Mouse (Mus musculus): Measurements from ENCODE around the gene Ttc4. TPM values are rescaled to one million over a fixed set of nuclear protein-coding genes. Genes with fewer than 3 reads are reported as not detected.

The Ttc4 gene
- polyA plus RNA-seq, 1 experiment = 127 TPM

DNA sequence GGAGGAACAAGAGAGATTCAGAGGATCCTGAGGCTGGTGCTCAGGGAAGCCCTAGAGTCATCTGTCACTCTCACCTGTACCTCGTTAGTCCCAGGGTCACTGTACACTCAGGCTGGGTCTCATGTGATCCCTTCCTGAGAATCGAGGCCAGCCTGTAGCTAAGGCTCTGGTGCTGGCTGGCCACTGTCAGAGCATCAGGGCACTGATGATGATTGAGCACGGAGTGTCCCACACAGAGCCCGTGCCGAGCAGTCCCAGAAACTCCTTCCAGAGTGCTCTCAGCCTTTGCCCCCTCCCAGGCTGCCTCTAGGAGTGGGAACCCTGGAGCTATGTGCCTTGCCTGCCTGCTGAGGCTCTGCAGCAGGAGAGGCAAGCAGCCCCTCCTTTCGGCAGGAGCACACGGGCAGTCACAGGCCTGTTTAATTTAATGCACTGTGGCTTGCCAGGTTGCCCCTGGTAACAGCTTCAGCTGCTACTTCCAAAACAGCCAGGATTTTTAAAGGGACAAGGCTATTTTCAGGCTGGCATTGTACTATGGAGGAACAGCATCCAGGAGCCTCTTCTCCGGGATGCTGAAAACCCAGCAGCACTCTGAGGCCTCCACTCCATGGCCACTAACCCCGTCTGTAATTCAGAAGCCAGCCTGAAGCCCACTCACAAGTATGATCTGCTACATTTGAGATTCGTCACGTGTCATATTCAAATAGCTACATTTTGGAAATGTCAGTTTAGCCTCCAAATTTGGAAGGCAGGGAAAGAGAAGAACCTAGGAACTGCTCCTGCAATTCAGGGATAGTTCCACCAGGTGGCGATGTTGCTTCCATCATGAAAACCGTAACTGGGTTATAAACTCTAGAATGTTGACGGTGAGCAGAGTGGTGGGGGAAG is 48.2 kb downstream of the Ttc4 start:
- H3K4me3 ChIP-seq (replicated peaks; ENCODE audit: insufficient read depth, low read depth, low read length) = peak overlapping the region; percentile 17
- peak overlapping the region; percentile 26 for H3K27ac ChIP-seq (ENCODE audit: insufficient read depth, low read length)
- peak; percentile 77 to 85 for DNase-seq
- H3K27me3 ChIP-seq (ENCODE audit: control insufficient read depth, insufficient read depth, low read length) = no peaks in the 10 kb centered on the region
- peak; percentile 60; the same call in 1 of the 2 replicates for TF ChIP-seq CTCF (IDR thresholded peaks at IDR 0.05; ENCODE audit: borderline replicate concordance, insufficient read depth, low read depth, low read length)
- no peak for TF ChIP-seq POLR2A (IDR thresholded peaks at IDR 0.05; ENCODE audit: borderline replicate concordance, insufficient read depth, low read length)
- H3K4me1 ChIP-seq (ENCODE audit: control insufficient read depth, insufficient read depth, low read length) = peaks cover 6% of the 10 kb centered on the region
- 5% methylated on average over 14 of the region's 14 CpGs for WGBS

DNA sequence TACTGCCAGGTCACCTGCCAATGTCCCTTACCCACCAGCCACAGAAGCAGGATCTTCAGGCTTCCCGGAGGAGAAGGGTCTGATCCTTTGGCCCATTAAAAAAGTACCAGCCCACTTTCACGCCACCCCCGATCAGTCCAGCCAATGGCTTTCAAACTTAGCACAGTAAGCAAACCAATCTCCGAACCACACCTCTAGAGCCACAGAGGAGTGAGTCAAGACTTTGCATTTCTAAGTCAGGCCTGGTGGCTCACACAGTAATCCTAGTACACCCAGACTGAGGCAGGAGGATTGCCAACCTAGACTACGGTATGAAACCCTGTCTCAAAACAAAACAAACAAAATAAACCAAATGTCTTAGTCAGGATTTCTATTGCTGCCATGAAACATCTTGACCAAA is 49.4 kb downstream of the Ttc4 start:
- Histone ChIP-seq H3K4me3 (replicated peaks; ENCODE audit: insufficient read depth, low read depth, low read length) (no peak overlapping the region), H3K27me3 (ENCODE audit: control insufficient read depth, insufficient read depth, low read length) (no peaks in the 10 kb centered on the region), H3K4me1 (ENCODE audit: control insufficient read depth, insufficient read depth, low read length) (peaks cover 6% of the 10 kb centered on the region), H3K27ac (ENCODE audit: insufficient read depth, low read length) (no peak overlapping the region)
- no peak for DNase-seq
- TF ChIP-seq POLR2A (IDR thresholded peaks at IDR 0.05; ENCODE audit: borderline replicate concordance, insufficient read depth, low read length) (no peak), CTCF (IDR thresholded peaks at IDR 0.05; ENCODE audit: borderline replicate concordance, insufficient read depth, low read depth, low read length) (no peak)
- WGBS = 87% methylated on average over 5 of the region's 5 CpGs

DNA sequence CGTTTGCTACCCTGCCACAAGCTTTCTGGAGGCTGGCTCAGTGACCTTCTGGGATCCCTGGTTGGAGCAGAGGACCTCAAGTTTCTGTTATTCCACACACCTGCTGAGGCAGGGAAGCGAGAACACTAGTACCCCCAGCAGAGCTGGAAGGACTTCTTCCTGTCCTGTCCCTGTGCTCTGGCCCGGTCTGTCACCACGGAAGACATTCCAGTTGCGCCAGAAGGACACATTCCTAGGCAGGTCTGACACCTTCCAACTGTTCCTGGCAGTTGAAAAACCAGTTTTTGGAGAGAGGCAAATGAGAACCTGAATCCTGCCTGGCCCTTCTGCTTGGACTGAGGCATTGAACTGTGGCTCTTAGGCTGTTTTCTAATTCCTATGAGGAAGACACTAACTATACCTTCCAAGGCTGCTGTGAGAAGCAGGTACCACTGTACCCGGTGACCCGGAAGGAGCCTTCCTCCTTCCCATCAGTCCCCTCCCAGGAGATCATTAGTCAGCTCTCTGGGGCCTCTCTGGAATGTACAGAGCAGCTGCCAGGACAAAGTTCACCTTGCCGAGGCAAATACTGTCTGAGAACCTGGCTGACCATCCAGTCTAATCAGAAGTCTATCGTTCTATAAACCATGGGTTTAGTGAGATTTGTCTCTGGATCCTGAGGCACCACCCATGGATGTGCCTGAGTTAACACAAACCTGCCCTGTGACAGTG is 49.9 kb downstream of the Ttc4 start:
- WGBS = 68% methylated on average over 9 of the region's 9 CpGs
- Histone ChIP-seq H3K27ac (ENCODE audit: insufficient read depth, low read length) (no peak overlapping the region), H3K27me3 (ENCODE audit: control insufficient read depth, insufficient read depth, low read length) (no peaks in the 10 kb centered on the region), H3K4me3 (replicated peaks; ENCODE audit: insufficient read depth, low read depth, low read length) (no peak overlapping the region), H3K4me1 (ENCODE audit: control insufficient read depth, insufficient read depth, low read length) (peaks cover 6% of the 10 kb centered on the region)
- DNase-seq = no peak
- TF ChIP-seq POLR2A (IDR thresholded peaks at IDR 0.05; ENCODE audit: borderline replicate concordance, insufficient read depth, low read length) (no peak), CTCF (IDR thresholded peaks at IDR 0.05; ENCODE audit: borderline replicate concordance, insufficient read depth, low read depth, low read length) (no peak)

DNA sequence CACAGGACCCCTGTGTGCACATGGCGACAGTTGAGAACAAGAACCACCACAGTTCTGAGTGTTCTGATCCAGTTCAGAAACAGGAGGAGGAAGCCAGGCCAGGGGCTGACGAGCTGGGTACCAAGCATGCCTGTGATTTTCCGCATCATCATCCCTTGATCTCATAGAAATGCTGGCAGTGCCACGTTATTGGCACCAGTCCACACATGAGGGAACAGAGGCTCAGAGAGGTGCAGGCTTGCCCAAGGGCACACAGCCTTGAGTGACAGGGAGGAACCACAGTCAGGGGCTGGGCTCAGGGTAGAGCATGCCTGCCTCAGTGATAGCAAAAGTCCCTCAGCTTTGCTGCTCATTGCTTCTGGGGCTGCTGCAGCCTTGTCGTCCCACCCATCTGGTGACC is 50.9 kb downstream of the Ttc4 start:
- no peaks in the 10 kb centered on the region for H3K27me3 ChIP-seq (ENCODE audit: control insufficient read depth, insufficient read depth, low read length)
- peaks cover 6% of the 10 kb centered on the region for H3K4me1 ChIP-seq (ENCODE audit: control insufficient read depth, insufficient read depth, low read length)

DNA sequence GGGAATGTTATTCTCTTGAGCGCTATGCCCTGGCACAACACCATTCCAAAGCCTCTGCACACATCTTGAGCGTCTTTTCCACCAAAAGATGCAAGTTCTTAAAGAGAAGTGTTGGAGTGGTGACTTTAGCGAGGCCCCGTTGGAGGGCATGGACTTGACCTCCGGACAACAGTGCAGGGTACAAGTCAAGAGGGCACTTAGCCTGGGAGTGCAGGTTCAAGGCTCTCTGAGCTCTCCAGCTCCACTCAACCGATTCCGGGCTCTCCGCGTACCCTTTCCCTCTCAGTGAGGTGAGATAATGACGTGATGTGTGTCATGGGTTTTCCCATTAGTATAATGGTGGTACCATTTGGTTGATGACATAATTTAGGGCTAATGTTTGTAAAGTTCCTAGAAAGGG is 54.5 kb downstream of the Ttc4 start:
- no peak for DNase-seq
- H3K4me3 ChIP-seq (replicated peaks; ENCODE audit: insufficient read depth, low read depth, low read length) = no peak overlapping the region
- H3K27me3 ChIP-seq (ENCODE audit: control insufficient read depth, insufficient read depth, low read length) = no peaks in the 10 kb centered on the region; the same call in 1 of the 2 replicates
- WGBS = 97% methylated on average over 10 of the region's 10 CpGs
- 0 out of 2 replicates have a peak, but pooled peaks cover 7% of the 10 kb centered on the region for H3K4me1 ChIP-seq (ENCODE audit: control insufficient read depth, insufficient read depth, low read length)
- TF ChIP-seq CTCF (IDR thresholded peaks at IDR 0.05; ENCODE audit: borderline replicate concordance, insufficient read depth, low read depth, low read length) = no peak
- H3K27ac ChIP-seq (ENCODE audit: insufficient read depth, low read length) = no peak overlapping the region

More for the DNA sequence above, 50.9 kb downstream of the Ttc4 start:
- no peak for TF ChIP-seq POLR2A (IDR thresholded peaks at IDR 0.05; ENCODE audit: borderline replicate concordance, insufficient read depth, low read length)
- no peak for TF ChIP-seq CTCF (IDR thresholded peaks at IDR 0.05; ENCODE audit: borderline replicate concordance, insufficient read depth, low read depth, low read length)
- no peak overlapping the region for H3K4me3 ChIP-seq (replicated peaks; ENCODE audit: insufficient read depth, low read depth, low read length)
- no peak for DNase-seq
- no peak overlapping the region for H3K27ac ChIP-seq (ENCODE audit: insufficient read depth, low read length)
- WGBS = 55% methylated on average over 5 of the region's 5 CpGs

DNA sequence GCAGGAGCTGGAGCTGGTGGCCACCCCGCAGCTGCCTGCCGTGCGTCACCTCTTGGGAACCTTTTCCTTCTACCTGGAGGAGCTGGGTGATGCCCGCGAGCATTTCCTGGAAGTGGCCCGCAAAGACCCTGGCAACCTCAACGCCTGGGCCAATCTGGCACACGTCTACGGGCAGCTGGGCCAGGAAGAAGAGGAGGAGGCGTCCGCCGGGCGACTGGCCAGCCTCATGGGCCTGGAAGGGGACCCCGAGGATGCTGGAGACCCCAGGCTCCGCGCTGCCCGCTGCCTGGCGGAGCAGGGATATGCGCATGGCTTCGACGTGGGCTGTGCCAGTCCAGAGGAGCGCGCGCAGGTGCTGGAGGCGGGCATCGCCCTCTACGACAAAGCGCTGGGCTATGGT is 56.0 kb downstream of the Ttc4 start:
- no peak for TF ChIP-seq CTCF (IDR thresholded peaks at IDR 0.05; ENCODE audit: borderline replicate concordance, insufficient read depth, low read depth, low read length)
- Histone ChIP-seq H3K27ac (ENCODE audit: insufficient read depth, low read length) (no peak overlapping the region), H3K4me1 (ENCODE audit: control insufficient read depth, insufficient read depth, low read length) (0 out of 2 replicates have a peak, but pooled peaks cover 7% of the 10 kb centered on the region), H3K4me3 (replicated peaks; ENCODE audit: insufficient read depth, low read depth, low read length) (no peak overlapping the region), H3K27me3 (ENCODE audit: control insufficient read depth, insufficient read depth, low read length) (no peaks in the 10 kb centered on the region; the same call in 1 of the 2 replicates)
- 10% methylated on average over 28 of the region's 28 CpGs for WGBS
- DNase-seq = no peak

DNA sequence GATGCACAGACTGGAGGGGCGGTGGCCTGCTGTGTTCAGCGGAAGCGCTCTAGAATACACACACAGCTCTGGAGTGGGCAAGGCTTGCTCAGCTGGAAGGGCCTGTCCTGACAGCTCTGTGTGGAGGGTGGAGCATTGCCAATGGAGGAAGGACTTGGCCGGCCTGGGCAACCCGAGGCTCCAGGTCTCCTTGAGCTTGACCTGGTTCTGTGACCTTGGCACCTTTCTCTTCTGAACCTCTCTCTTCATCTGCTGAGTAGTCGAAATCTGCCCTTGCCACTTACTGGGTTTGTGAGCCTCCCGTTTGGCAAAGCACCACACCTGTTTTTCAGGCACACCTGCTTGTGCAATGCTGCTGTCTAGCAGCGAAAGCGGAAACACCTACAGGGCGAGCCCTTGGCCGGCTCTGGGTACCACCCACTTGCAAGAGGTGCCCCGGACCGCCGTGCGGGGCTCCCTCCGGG is 56.7 kb downstream of the Ttc4 start, which contains the start of gene Ttc22:
TSS of gene Ttc22 (plus strand) at position 403 of the 464 bp plus-strand sequence.
- 0 out of 2 replicates have a peak, but pooled peaks cover 7% of the 10 kb centered on the region for H3K4me1 ChIP-seq (ENCODE audit: control insufficient read depth, insufficient read depth, low read length)
- H3K27ac ChIP-seq (ENCODE audit: insufficient read depth, low read length) = no peak within 1 kb of the TSS
- no peak within 1 kb of the TSS for H3K4me3 ChIP-seq (replicated peaks; ENCODE audit: insufficient read depth, low read depth, low read length)
- no peak for DNase-seq
- no peaks in the 10 kb centered on the region; the same call in 1 of the 2 replicates for H3K27me3 ChIP-seq (ENCODE audit: control insufficient read depth, insufficient read depth, low read length)
- 11% methylated on average over 16 of the region's 16 CpGs for WGBS
- TF ChIP-seq POLR2A (IDR thresholded peaks at IDR 0.05; ENCODE audit: borderline replicate concordance, insufficient read depth, low read length) = no peak
- TF ChIP-seq CTCF (IDR thresholded peaks at IDR 0.05; ENCODE audit: borderline replicate concordance, insufficient read depth, low read depth, low read length) = no peak
